Mouse (Mus musculus): ENCODE data around the gene Olfr513.

Olfr513 gene

DNA sequence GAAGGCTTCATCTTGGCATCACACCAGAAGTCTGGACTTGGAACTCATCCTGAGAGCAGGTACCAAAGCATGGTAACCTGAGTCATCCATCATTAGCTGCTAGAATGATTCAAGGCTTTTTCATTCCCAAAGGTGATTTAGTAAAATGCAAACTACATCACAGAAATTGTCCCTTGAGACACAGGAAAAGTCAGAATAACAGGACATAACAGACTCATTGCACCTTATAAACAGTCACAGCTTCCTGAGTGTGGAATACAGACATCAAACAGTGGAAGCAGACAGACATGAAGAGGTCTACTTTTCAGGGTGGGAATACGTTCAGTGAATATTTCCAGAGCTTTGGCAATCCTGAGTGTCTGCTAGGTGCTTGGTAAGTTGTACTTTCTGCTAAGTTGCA lies at the start of gene Olfr513:
Gene Olfr513 (plus strand): TSS at position 301 of the 400 bp plus-strand sequence.
- DNase-seq = no peak

DNA sequence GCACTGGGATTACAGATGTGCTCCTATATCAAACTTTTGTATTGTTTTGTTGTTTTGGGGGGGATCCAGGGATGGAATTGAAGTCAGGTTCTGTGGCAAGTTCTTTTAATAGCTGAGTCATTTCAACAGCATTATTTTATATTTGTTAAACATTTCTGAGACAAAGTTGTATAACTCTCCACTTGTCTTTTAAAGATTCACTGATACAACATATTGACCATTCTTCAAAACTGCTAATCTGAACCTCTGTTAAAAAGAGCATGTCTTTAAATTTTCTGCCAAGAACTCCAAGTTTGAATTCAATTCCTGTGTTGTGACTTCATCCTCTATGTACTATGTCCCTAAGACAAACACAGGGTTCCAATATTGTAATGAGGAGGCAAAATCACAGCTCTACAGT lies 37.8 kb upstream of the Olfr513 start, which contains the start of gene Olfr512:
Gene Olfr512 (plus strand): TSS at position 301 of the 400 bp plus-strand sequence.
- DNase-seq = no peak

DNA sequence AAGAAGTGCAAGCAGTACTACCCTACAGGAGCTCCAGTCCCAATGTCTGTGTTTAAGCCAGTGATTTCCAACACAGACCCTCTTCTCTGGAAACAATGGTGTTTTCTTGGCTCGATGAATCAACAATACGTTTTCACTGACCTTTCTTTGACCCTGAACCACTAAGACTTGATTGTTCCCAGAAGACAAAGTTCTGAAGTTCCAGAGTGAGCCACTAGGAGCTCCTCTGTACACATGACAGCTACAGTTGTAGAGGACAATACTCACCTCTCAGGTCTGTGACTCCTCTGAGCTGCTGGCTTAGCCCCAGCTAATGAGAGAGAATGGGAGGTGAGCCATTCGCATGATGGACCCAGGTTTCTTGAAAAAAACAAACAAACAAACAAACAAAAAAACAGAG lies 9.6 kb downstream of the Olfr513 start:
- DNase-seq = no peak

DNA sequence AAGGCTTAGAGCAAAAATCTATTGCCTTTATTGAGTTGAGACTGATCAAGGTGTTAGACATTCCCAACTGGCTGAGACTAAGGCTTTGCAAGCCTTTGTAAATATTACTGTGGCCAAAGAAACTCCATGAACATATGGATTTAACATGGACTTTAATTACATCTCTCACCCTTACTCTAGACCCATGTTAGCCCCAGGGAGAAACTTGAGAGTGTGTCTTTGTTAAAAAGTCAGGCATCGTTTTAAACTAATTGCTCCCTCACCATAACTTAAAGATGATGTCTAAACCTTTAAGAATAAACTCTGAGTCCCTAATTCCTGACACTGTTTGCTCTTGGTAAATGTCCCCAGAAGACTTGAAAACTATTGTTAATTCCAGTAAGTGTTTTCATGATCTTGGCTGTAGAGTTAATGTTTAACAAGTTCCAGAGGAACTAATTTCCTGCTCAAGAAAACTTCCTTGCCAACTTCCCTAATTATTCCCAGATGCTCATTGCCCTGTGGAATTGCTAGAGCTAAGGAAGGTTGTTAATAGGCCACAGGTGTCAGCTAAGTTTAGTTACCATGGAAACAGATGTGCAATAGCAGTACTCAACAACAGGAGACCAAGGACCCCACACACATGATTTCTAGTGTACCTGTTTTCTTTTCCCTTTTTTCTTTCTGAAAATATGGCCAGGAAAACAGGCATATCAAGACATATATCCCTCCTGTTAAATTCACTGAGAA lies 46.6 kb downstream of the Olfr513 start:
- no peak for DNase-seq

All from thymus, adult 18-20 months (tissue).